Mouse (Mus musculus): Measurements from ENCODE around the gene Dgcr8.

Dgcr8 gene

GRCm38 (mm10) chr16:18220001-18220400, 69.0 kb downstream of the Dgcr8 start:
- no peak for DNase-seq (ENCODE audit: low spot score)

GRCm38 (mm10) chr16:18218580-18218996, 70.5 kb downstream of the Dgcr8 start:
- DNase-seq (ENCODE audit: low spot score), result no peak

GRCm38 (mm10) chr16:18217579-18217978, 71.5 kb downstream of the Dgcr8 start, which contains the start of gene Ccdc188:
Gene Ccdc188, plus strand, starts transcription at chr16:18217879.
- no peak for DNase-seq (ENCODE audit: low spot score)

- DNase-seq (ENCODE audit: low spot score), result no peak
Measured at GRCm38 (mm10) chr16:18214858-18215257, 74.2 kb downstream of the Dgcr8 start.

DNA sequence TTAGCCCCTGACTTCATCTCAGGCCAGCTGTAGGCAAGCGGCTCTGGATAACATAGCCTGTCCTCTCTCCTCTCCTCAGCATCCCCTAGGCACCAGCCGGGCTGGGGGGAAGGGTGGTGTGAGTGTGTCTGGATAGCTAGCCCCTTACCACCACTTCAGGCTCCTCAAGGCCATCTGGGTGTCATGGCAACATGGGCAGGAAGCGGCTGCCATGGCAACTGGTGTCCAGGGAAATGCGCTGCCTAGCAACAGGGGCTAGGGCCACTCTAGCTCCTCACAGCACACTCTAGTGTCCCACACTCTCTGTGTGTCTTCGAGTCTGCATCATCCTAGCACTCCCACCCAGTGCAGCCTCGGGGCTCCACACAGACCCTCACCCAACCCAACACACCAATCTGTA, 75.4 kb downstream of the Dgcr8 start:
- no peak for DNase-seq (ENCODE audit: low spot score)

- DNase-seq (ENCODE audit: low spot score), result peak; percentile 89
Measured at GRCm38 (mm10) chr16:18211417-18212171, 77.5 kb downstream of the Dgcr8 start.

DNA sequence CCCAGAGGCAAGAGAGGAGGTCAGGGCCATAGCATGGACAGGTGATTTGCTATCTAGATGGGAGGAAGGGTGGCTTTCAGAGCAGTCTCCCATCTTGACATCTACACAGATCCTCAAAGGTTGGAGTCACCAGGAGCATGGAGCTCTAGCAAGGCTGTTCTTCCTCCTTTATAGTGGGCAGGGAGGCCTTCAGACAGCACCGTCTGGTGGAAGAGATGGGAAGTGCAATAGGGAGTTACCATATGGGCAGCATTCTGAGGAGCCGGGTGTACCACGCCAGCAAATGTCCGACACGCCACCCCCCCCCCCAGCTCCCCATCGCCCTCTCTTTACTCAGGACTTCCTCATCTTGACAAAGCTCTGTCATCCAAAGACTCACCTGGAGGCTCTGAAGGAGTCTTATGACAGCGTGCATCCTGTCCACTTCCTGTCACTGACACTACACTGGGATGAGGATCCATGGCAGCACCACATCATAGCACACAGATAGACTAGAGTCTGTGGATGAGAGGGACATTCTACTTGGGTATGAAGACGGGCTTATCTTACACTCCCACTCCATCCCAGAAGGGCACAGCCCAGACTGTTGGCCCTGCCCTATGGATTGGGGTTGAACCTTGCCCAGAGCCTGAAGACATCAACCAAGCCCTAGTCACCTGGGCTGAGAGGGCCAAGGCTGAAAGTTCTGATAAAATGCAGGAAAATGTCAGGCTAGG, 78.2 kb downstream of the Dgcr8 start:
- DNase-seq (ENCODE audit: low spot score), result peak; percentile 72
